Mouse (Mus musculus) forebrain, embryonic 15.5 days (tissue): ENCODE results near the gene 6330409D20Rik. TPM values are rescaled to one million over a fixed set of nuclear protein-coding genes. Genes with fewer than 3 reads are reported as not detected.
A peak's percentile ranks its signal among the peaks of the same experiment; 100 is the strongest.

ENCODE experiments used
- ATAC-seq: fragments of 200-750 bp; cut with Nextera tagmentation; replicated peaks from 2 replicates; pipeline ENCODE4 v1.8.0; 2017; ENCODE audit warnings: mild to moderate bottlenecking, moderate TSS enrichment, moderate library complexity
- H3K27ac ChIP-seq: fragments of 300-500 bp; sonication (generic); replicated peaks from 2 replicates; pipeline ENCODE4 v1.5.1; 2015; ENCODE audit warnings: mild to moderate bottlenecking, inconsistent platforms
- H3K27me3 ChIP-seq: fragments of 300-500 bp; sonication (generic); 2 replicates; pipeline ENCODE4 v1.6.1; 2015; ENCODE audit warnings: inconsistent platforms
- H3K36me3 ChIP-seq: fragments of 300-500 bp; sonication (generic); 2 replicates; pipeline ENCODE4 v1.6.1; 2015; ENCODE audit warnings: mild to moderate bottlenecking, inconsistent platforms
- H3K4me1 ChIP-seq: fragments of 300-500 bp; sonication (generic); 2 replicates; pipeline ENCODE4 v1.6.1; 2015; ENCODE audit warnings: inconsistent platforms
- H3K4me2 ChIP-seq: fragments of 300-500 bp; sonication (generic); replicated peaks from 2 replicates; pipeline ENCODE4 v1.6.1; 2015; ENCODE audit warnings: mild to moderate bottlenecking, inconsistent platforms
- H3K4me3 ChIP-seq: fragments of 300-500 bp; sonication (generic); 2 replicates; pipeline ENCODE4 v1.5.1; 2015; ENCODE audit warnings: mild to moderate bottlenecking, inconsistent platforms
- H3K9ac ChIP-seq: fragments of 300-500 bp; sonication (generic); replicated peaks from 2 replicates; pipeline ENCODE4 v1.6.1; 2015; ENCODE audit warnings: mild to moderate bottlenecking, inconsistent platforms
- H3K9me3 ChIP-seq: fragments of 300-500 bp; sonication (generic); 2 replicates; pipeline ENCODE4 v1.6.1; 2016; ENCODE audit warnings: inconsistent platforms
- WGBS: fragments of 180-500 bp; shearing (Covaris S2); methylation state at CpG from one replicate; pipeline ENCODE4 v1.1.7; 2015; ENCODE audit warnings: mixed read lengths; 5-methylcytosine and 5-hydroxymethylcytosine counted together
- microRNA counts: library from miRNA; unstranded; fragments of <30 nt; microRNA quantifications from one replicate; lab custom pipeline; 2016
- microRNA-seq: library from miRNA; unstranded; fragments of <30 nt; microRNA quantifications from one replicate; pipeline ENCODE4, GENCODE M21; 2016
- polyA plus RNA-seq: library from polyadenylated mRNA; unstranded; fragments of >200 nt; fragmentation: Nextera tagmentation; extraction: Ambion mirVana; gene quantifications from 2 replicates; pipeline ENCODE4 v1.2.1, GENCODE M21; 2015

The 6330409D20Rik gene
- polyA plus RNA-seq, 1 experiment from 2014 or later, result 2.7 TPM

DNA sequence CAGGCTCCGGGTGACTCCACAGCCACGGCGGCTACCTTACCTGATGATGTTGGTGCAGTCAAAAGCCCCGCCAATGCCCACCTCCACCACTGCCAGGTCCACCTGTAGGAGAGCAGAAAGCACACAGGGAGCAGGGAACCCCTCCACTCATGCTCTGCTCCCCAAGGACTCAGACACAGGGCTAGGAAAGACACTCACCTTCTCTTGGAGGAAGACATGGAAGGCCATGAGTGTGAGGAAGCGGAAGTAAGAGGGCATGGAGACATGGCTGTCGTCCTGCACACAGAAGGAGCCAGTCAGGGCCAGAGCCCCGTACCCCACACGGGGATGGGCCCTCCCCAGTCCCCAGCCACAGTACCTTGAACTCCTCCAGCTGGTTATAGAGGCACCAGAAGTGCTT is 53.3 kb downstream of the 6330409D20Rik start:
- 96% methylated on average over 8 of the region's 8 CpGs for WGBS
- no peak for ATAC-seq

DNA sequence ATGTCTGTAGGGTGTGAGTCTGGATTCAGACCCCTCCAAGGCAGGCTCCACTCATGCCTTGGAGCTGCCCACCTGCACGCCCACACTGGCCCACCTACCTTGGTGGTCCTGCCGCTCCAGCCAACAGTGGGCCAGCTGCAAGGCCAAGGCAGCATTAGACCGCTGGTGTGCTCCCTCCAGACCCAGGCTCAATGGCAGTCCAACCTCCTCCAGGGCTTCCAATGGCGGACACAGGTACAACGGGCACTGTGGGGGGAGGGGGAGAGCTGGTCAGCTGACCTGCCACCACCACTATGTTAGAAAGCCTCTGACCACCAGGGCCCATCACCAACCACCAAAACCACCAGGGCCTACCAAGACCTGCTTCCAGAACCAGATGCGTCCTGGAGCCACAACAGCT is 54.2 kb downstream of the 6330409D20Rik start:
- ATAC-seq, result no peak
- no peak overlapping the region for H3K27ac ChIP-seq
- H3K27me3 ChIP-seq, result no peaks in the 10 kb centered on the region
- no peak overlapping the region for H3K4me2 ChIP-seq
- 93% methylated on average over 6 of the region's 6 CpGs for WGBS
- H3K9ac ChIP-seq, result no peak overlapping the region
- peaks cover 28% of the 10 kb centered on the region; the same call in 1 of the 2 replicates for H3K36me3 ChIP-seq
- H3K4me3 ChIP-seq, result no peak overlapping the region
- no peaks in the 10 kb centered on the region for H3K9me3 ChIP-seq
- no peaks in the 10 kb centered on the region for H3K4me1 ChIP-seq

More for the DNA sequence above, 53.3 kb downstream of the 6330409D20Rik start:
- Histone ChIP-seq H3K27ac (no peak overlapping the region), H3K9ac (no peak overlapping the region), H3K9me3 (no peaks in the 10 kb centered on the region), H3K4me3 (no peak overlapping the region), H3K4me1 (peaks cover 3% of the 10 kb centered on the region), H3K27me3 (no peaks in the 10 kb centered on the region), H3K4me2 (no peak overlapping the region), H3K36me3 (peaks cover 28% of the 10 kb centered on the region; the same call in 1 of the 2 replicates)

DNA sequence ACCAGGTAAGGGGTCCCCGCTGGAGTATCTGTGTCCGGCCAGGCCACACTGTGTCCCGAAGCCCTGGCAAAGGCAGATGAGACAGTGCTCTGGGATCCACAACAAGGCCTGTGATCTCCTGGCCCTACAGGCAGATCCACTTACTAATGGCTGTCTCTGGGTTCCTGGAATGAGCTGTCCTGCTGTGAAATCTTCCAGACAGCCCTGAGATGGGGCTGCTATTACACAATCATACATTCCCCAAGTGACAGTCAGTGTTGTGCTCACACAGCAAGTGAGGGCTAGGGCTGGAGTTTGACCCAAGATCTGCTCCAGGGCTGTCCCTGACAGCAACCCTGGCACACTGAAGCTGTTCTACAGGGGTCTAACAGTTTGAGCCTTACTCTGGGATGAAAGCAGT is 55.0 kb downstream of the 6330409D20Rik start:
- Histone ChIP-seq H3K27me3 (no peaks in the 10 kb centered on the region), H3K4me2 (no peak overlapping the region), H3K4me1 (no peaks in the 10 kb centered on the region), H3K4me3 (no peak overlapping the region), H3K36me3 (peaks cover 28% of the 10 kb centered on the region; the same call in 1 of the 2 replicates), H3K9me3 (no peaks in the 10 kb centered on the region), H3K27ac (no peak overlapping the region), H3K9ac (no peak overlapping the region)
- no peak for ATAC-seq
- WGBS, result 93% methylated on average over 3 of the region's 3 CpGs

DNA sequence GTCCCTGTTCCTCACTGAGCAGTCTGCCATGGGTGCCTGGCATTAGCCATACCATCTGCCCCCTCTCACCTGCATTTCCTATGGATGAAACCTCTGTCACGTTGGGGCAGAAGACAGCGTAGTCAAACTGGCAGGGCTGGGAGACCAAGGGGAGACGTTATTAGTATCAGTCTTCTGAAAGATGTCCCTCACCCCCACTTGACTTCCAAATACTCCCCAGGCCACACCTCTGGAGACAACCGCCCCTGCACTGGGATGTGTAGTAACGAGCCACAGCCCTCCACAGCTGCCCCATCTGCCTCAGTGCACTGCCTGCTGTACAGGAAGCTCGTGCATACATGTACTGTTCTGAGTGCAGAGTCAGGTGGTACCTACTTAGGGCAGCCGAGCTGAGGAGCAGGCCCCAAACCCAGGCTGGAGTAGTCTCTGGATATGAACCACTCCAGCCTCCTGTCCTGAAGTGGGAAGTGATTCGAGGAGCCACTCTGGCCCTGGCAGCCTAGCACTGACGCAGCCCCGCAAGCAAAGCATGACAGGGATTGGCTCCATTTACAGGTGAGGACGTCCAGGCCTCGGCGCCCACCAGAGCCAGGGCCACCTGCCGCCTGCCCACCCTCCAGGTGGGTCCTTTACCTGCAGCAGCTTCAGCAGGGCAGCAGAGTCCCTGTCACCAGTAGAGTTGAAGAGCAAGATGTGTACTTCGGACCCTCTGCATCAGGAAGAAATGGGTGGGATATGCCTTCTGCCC is 56.0 kb downstream of the 6330409D20Rik start:
- no peak for ATAC-seq
- H3K9me3 ChIP-seq, result no peaks in the 10 kb centered on the region
- no peak overlapping the region for H3K4me2 ChIP-seq
- no peak overlapping the region for H3K9ac ChIP-seq
- peaks cover 28% of the 10 kb centered on the region; the same call in 1 of the 2 replicates for H3K36me3 ChIP-seq
- H3K4me1 ChIP-seq, result no peaks in the 10 kb centered on the region
- WGBS, result 95% methylated on average over 15 of the region's 15 CpGs
- H3K4me3 ChIP-seq, result no peak overlapping the region
- no peak overlapping the region for H3K27ac ChIP-seq
- H3K27me3 ChIP-seq, result no peaks in the 10 kb centered on the region

DNA sequence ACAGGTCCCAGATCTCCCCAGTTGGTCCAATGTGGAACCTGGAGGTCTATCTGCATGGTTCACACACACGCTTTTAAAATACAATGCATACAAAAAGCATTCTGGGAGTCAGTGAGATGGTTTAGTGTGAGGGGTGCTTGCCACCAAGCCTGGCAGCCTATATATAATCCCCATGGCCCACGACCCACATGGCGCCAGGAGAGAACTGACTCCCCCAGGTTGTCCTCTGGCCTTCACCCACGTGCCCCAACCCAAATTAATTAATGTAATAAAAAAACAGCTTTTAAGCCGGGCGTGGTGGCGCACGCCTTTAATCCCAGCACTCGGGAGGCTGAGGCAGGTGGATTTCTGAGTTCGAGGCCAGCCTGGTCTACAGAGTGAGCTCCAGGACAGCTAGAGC is 57.1 kb downstream of the 6330409D20Rik start:
- Histone ChIP-seq H3K9ac (no peak overlapping the region), H3K4me1 (no peaks in the 10 kb centered on the region), H3K27ac (no peak overlapping the region), H3K27me3 (no peaks in the 10 kb centered on the region), H3K4me3 (no peak overlapping the region), H3K9me3 (no peaks in the 10 kb centered on the region), H3K36me3 (peaks cover 28% of the 10 kb centered on the region; the same call in 1 of the 2 replicates), H3K4me2 (no peak overlapping the region)
- no peak for ATAC-seq
- 89% methylated on average over 10 of the region's 10 CpGs for WGBS

DNA sequence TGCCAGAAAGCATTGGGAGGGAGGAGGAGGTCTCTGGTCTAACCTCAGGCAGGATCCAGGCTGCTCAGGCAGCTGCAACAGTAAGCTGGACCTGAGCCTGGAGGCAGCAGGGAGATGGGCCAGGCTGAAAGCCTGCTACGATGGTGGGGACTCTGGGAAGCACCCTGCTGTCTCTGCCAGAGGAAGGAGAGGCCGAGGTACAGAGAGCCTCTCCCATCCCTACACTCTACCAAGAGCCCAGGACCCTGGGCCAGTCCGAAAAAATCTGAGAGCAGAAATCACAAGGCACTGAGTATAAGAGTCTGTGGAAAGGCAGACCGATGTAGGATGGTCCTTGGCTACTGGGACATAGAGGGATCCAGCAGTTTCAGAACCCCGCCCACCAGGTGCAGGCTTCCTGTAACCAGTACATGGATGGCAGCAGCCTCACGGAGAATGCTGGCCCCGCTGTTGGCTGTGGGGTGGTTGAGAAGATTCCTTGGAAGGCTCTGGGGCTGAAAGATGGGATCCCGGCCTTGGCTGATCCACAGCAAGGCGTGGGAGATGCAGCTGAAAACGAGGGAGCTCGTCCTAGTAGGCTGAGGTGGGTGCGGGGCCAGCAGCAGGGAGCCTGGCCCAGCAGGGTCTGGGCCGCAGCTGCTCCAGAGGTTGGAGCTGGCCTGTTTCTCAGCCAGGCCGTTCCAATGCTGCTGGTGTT is 57.9 kb downstream of the 6330409D20Rik start:
- Histone ChIP-seq H3K4me3 (no peak overlapping the region), H3K9ac (no peak overlapping the region), H3K27me3 (no peaks in the 10 kb centered on the region), H3K27ac (no peak overlapping the region), H3K4me2 (no peak overlapping the region), H3K9me3 (no peaks in the 10 kb centered on the region), H3K4me1 (no peaks in the 10 kb centered on the region), H3K36me3 (peaks cover 28% of the 10 kb centered on the region; the same call in 1 of the 2 replicates)
- 78% methylated on average over 14 of the region's 14 CpGs for WGBS
- no peak for ATAC-seq

MicroRNAs within 50 kb of the gene (microRNA counts, 519-probe panel; counts per million panel counts)
- microRNA mmu-miR-2861 (lab: Ali Mortazavi, UCI), result 2,065 counts per million, percentile 28 among the panel's probes with 10 or more counts

Small RNA genes within 50 kb of the gene (microRNA-seq; reads per million reads assigned to microRNA genes)
- not detected for gene Mir2861
- gene Mir3960, result not detected
- gene Mir8093, result not detected

Other genes with a start within 250 kb of the 6330409D20Rik start
- 5.7 and 6.1 TPM in 2 replicates for gene Fam102a, start 205.7 kb downstream of the 6330409D20Rik start, polyA plus RNA-seq
- gene Dpm2, start 170.2 kb downstream of the 6330409D20Rik start, polyA plus RNA-seq, result 136 TPM in 2 replicates
- 3.5 and 4.2 TPM in 2 replicates for gene Pip5kl1, start 166.2 kb downstream of the 6330409D20Rik start, polyA plus RNA-seq
- gene 9430097D07Rik, start 165.3 kb downstream of the 6330409D20Rik start, polyA plus RNA-seq, result 0.23 and 0.24 TPM in 2 replicates
- 25.9 and 26.4 TPM in 2 replicates for gene St6galnac4, start 153.9 kb downstream of the 6330409D20Rik start, polyA plus RNA-seq
- gene St6galnac6, start 141.3 kb downstream of the 6330409D20Rik start, polyA plus RNA-seq, result 16.6 and 19.3 TPM in 2 replicates
- gene Ak1, start 119.3 kb downstream of the 6330409D20Rik start, polyA plus RNA-seq, result 74.1 and 79.6 TPM in 2 replicates
- 23.4 and 25.1 TPM in 2 replicates for gene Eng, start 94.4 kb downstream of the 6330409D20Rik start, polyA plus RNA-seq
- 19.9 and 21.2 TPM in 2 replicates for gene Fpgs, start 36.9 kb downstream of the 6330409D20Rik start, polyA plus RNA-seq
- 88.0 and 98.2 TPM in 2 replicates for gene Cdk9, start 27.9 kb downstream of the 6330409D20Rik start, polyA plus RNA-seq
- 39.5 and 39.7 TPM in 2 replicates for gene Sh2d3c, start 20.0 kb downstream of the 6330409D20Rik start, polyA plus RNA-seq
- 63.2 and 66.3 TPM in 2 replicates for gene Tor2a, start 16.2 kb upstream of the 6330409D20Rik start, polyA plus RNA-seq
- 0.61 and 0.66 TPM in 2 replicates for gene Ttc16, start 34.6 kb upstream of the 6330409D20Rik start, polyA plus RNA-seq
- 4.8 and 6.6 TPM in 2 replicates for gene Ptrh1, start 34.8 kb upstream of the 6330409D20Rik start, polyA plus RNA-seq
- 0.61 and 1.0 TPM in 2 replicates for gene Cfap157, start 43.4 kb upstream of the 6330409D20Rik start, polyA plus RNA-seq
- gene Stxbp1, start 106.2 kb upstream of the 6330409D20Rik start, polyA plus RNA-seq, result 191 and 197 TPM in 2 replicates
- 33.5 TPM in 2 replicates for gene Fam129b, start 135.1 kb upstream of the 6330409D20Rik start, polyA plus RNA-seq
- gene Rpl12, start 220.5 kb upstream of the 6330409D20Rik start, polyA plus RNA-seq, result 96.9 and 99.7 TPM in 2 replicates
- gene Lrsam1, start 220.6 kb upstream of the 6330409D20Rik start, polyA plus RNA-seq, result 16.7 and 17.8 TPM in 2 replicates
- gene Slc2a8, start 241.1 kb upstream of the 6330409D20Rik start, polyA plus RNA-seq, result 20.9 and 21.3 TPM in 2 replicates